Mouse (Mus musculus): ENCODE measurements around the gene Klk11. TPM values are rescaled to one million over a fixed set of nuclear protein-coding genes. Genes with fewer than 3 reads are reported as not detected.

Gene Klk11
- polyA plus RNA-seq, 1 experiment from 2014 or later = not detected

- no peak overlapping the region for H3K4me3 ChIP-seq (ENCODE audit: low read depth, low read length)
Observed at GRCm38 (mm10) chr7:43799876-43800275, 25.5 kb downstream of the Klk11 start.

GRCm38 (mm10) chr7:43810994-43811393 is 36.6 kb downstream of the Klk11 start, which contains the start of gene Klk7:
Klk7 (plus strand) TSS chr7:43811294.
- H3K4me1 ChIP-seq (replicated peaks; ENCODE audit: control insufficient read depth, insufficient read depth, low read length) = no peaks in the 10 kb centered on the region
- no peak within 1 kb of the TSS for H3K4me2 ChIP-seq (replicated peaks; ENCODE audit: low read depth, low read length)
- H3K36me3 ChIP-seq (ENCODE audit: control insufficient read depth, insufficient read depth, low read length) = no peaks in the 10 kb centered on the region
- no peak within 1 kb of the TSS for H3K4me3 ChIP-seq (ENCODE audit: low read depth, low read length)
- 46% methylated on average over 5 of the region's 5 CpGs for WGBS
- no peaks in the 10 kb centered on the region for H3K27me3 ChIP-seq (ENCODE audit: control insufficient read depth, insufficient read depth, low read length)
- H3K27ac ChIP-seq (ENCODE audit: low read depth, low read length) = no peak within 1 kb of the TSS
- no peak for DNase-seq (ENCODE audit: low spot score)
- H3K9ac ChIP-seq (ENCODE audit: low read depth, low read length) = no peak within 1 kb of the TSS
- no peaks in the 10 kb centered on the region for H3K9me3 ChIP-seq (ENCODE audit: control insufficient read depth, low read length)
- no peak for ATAC-seq (ENCODE audit: low FRiP score)

More at GRCm38 (mm10) chr7:43799876-43800275, 25.5 kb downstream of the Klk11 start:
- no peak for DNase-seq (ENCODE audit: low spot score)
- Histone ChIP-seq H3K9ac (ENCODE audit: low read depth, low read length) (no peak overlapping the region), H3K4me2 (replicated peaks; ENCODE audit: low read depth, low read length) (no peak overlapping the region), H3K9me3 (ENCODE audit: control insufficient read depth, low read length) (no peaks in the 10 kb centered on the region), H3K27ac (ENCODE audit: low read depth, low read length) (no peak overlapping the region), H3K36me3 (ENCODE audit: control insufficient read depth, insufficient read depth, low read length) (no peaks in the 10 kb centered on the region), H3K27me3 (ENCODE audit: control insufficient read depth, insufficient read depth, low read length) (peaks cover 16% of the 10 kb centered on the region), H3K4me1 (replicated peaks; ENCODE audit: control insufficient read depth, insufficient read depth, low read length) (no peaks in the 10 kb centered on the region)
- ATAC-seq (ENCODE audit: low FRiP score) = no peak
- WGBS = 74% methylated on average over 7 of the region's 7 CpGs

GRCm38 (mm10) chr7:43815211-43815610 is 40.8 kb downstream of the Klk11 start:
- H3K27ac ChIP-seq (ENCODE audit: low read depth, low read length) = no peak overlapping the region
- H3K4me1 ChIP-seq (replicated peaks; ENCODE audit: control insufficient read depth, insufficient read depth, low read length) = no peaks in the 10 kb centered on the region
- no peak overlapping the region for H3K4me2 ChIP-seq (replicated peaks; ENCODE audit: low read depth, low read length)
- H3K4me3 ChIP-seq (ENCODE audit: low read depth, low read length) = no peak overlapping the region
- ATAC-seq (ENCODE audit: low FRiP score) = no peak
- no peaks in the 10 kb centered on the region for H3K36me3 ChIP-seq (ENCODE audit: control insufficient read depth, insufficient read depth, low read length)
- H3K27me3 ChIP-seq (ENCODE audit: control insufficient read depth, insufficient read depth, low read length) = no peaks in the 10 kb centered on the region
- 89% methylated on average over 7 of the region's 7 CpGs for WGBS
- DNase-seq (ENCODE audit: low spot score) = no peak
- no peak overlapping the region for H3K9ac ChIP-seq (ENCODE audit: low read depth, low read length)
- no peaks in the 10 kb centered on the region for H3K9me3 ChIP-seq (ENCODE audit: control insufficient read depth, low read length)

- no peak for ATAC-seq (ENCODE audit: low FRiP score)
- Histone ChIP-seq H3K36me3 (ENCODE audit: control insufficient read depth, insufficient read depth, low read length) (no peaks in the 10 kb centered on the region), H3K9me3 (ENCODE audit: control insufficient read depth, low read length) (no peaks in the 10 kb centered on the region), H3K4me1 (replicated peaks; ENCODE audit: control insufficient read depth, insufficient read depth, low read length) (no peaks in the 10 kb centered on the region), H3K4me3 (ENCODE audit: low read depth, low read length) (no peak overlapping the region), H3K27me3 (ENCODE audit: control insufficient read depth, insufficient read depth, low read length) (no peaks in the 10 kb centered on the region), H3K9ac (ENCODE audit: low read depth, low read length) (no peak overlapping the region), H3K27ac (ENCODE audit: low read depth, low read length) (no peak overlapping the region), H3K4me2 (replicated peaks; ENCODE audit: low read depth, low read length) (no peak overlapping the region)
- DNase-seq (ENCODE audit: low spot score) = no peak
Observed at GRCm38 (mm10) chr7:43816746-43817145, 42.3 kb downstream of the Klk11 start.

- no peaks in the 10 kb centered on the region for H3K4me1 ChIP-seq (replicated peaks; ENCODE audit: control insufficient read depth, insufficient read depth, low read length)
- no peak overlapping the region for H3K27ac ChIP-seq (ENCODE audit: low read depth, low read length)
- no peak overlapping the region for H3K4me3 ChIP-seq (ENCODE audit: low read depth, low read length)
- ATAC-seq (ENCODE audit: low FRiP score) (no peak), DNase-seq (ENCODE audit: low spot score) (no peak)
- no peak overlapping the region for H3K4me2 ChIP-seq (replicated peaks; ENCODE audit: low read depth, low read length)
- no peaks in the 10 kb centered on the region for H3K27me3 ChIP-seq (ENCODE audit: control insufficient read depth, insufficient read depth, low read length)
- H3K9me3 ChIP-seq (ENCODE audit: control insufficient read depth, low read length) = no peaks in the 10 kb centered on the region
- WGBS = 89% methylated on average over 7 of the region's 7 CpGs
- no peaks in the 10 kb centered on the region for H3K36me3 ChIP-seq (ENCODE audit: control insufficient read depth, insufficient read depth, low read length)
- H3K9ac ChIP-seq (ENCODE audit: low read depth, low read length) = no peak overlapping the region
Observed at GRCm38 (mm10) chr7:43821581-43821980, 47.2 kb downstream of the Klk11 start.

GRCm38 (mm10) chr7:43824199-43824598 is 49.8 kb downstream of the Klk11 start, which contains the start of gene Klk6:
Klk6 (plus strand) TSS chr7:43824499.
- no peak for DNase-seq (ENCODE audit: low spot score)
- no peak for ATAC-seq (ENCODE audit: low FRiP score)
- H3K27me3 ChIP-seq (ENCODE audit: control insufficient read depth, insufficient read depth, low read length) = no peaks in the 10 kb centered on the region
- WGBS = 78% methylated on average over 10 of the region's 10 CpGs
- no peak within 1 kb of the TSS for H3K4me3 ChIP-seq (ENCODE audit: low read depth, low read length)
- H3K36me3 ChIP-seq (ENCODE audit: control insufficient read depth, insufficient read depth, low read length) = no peaks in the 10 kb centered on the region
- H3K9ac ChIP-seq (ENCODE audit: low read depth, low read length) = no peak within 1 kb of the TSS
- H3K4me1 ChIP-seq (replicated peaks; ENCODE audit: control insufficient read depth, insufficient read depth, low read length) = no peaks in the 10 kb centered on the region
- H3K27ac ChIP-seq (ENCODE audit: low read depth, low read length) = no peak within 1 kb of the TSS
- no peak within 1 kb of the TSS for H3K4me2 ChIP-seq (replicated peaks; ENCODE audit: low read depth, low read length)
- H3K9me3 ChIP-seq (ENCODE audit: control insufficient read depth, low read length) = no peaks in the 10 kb centered on the region

GRCm38 (mm10) chr7:43826056-43826455 is 51.7 kb downstream of the Klk11 start:
- Histone ChIP-seq H3K27ac (ENCODE audit: low read depth, low read length) (no peak overlapping the region), H3K4me2 (replicated peaks; ENCODE audit: low read depth, low read length) (no peak overlapping the region), H3K9me3 (ENCODE audit: control insufficient read depth, low read length) (no peaks in the 10 kb centered on the region), H3K4me3 (ENCODE audit: low read depth, low read length) (no peak overlapping the region), H3K9ac (ENCODE audit: low read depth, low read length) (no peak overlapping the region), H3K27me3 (ENCODE audit: control insufficient read depth, insufficient read depth, low read length) (no peaks in the 10 kb centered on the region), H3K4me1 (replicated peaks; ENCODE audit: control insufficient read depth, insufficient read depth, low read length) (no peaks in the 10 kb centered on the region), H3K36me3 (ENCODE audit: control insufficient read depth, insufficient read depth, low read length) (no peaks in the 10 kb centered on the region)
- 90% methylated on average over 5 of the region's 5 CpGs for WGBS
- no peak for DNase-seq (ENCODE audit: low spot score)
- no peak for ATAC-seq (ENCODE audit: low FRiP score)

- Histone ChIP-seq H3K36me3 (ENCODE audit: control insufficient read depth, insufficient read depth, low read length) (no peaks in the 10 kb centered on the region), H3K4me1 (replicated peaks; ENCODE audit: control insufficient read depth, insufficient read depth, low read length) (no peaks in the 10 kb centered on the region), H3K27ac (ENCODE audit: low read depth, low read length) (no peak overlapping the region), H3K4me2 (replicated peaks; ENCODE audit: low read depth, low read length) (no peak overlapping the region), H3K9ac (ENCODE audit: low read depth, low read length) (no peak overlapping the region), H3K27me3 (ENCODE audit: control insufficient read depth, insufficient read depth, low read length) (no peaks in the 10 kb centered on the region), H3K9me3 (ENCODE audit: control insufficient read depth, low read length) (no peaks in the 10 kb centered on the region), H3K4me3 (ENCODE audit: low read depth, low read length) (no peak overlapping the region)
- ATAC-seq (ENCODE audit: low FRiP score) (no peak), DNase-seq (ENCODE audit: low spot score) (no peak)
- WGBS = 83% methylated on average over 4 of the region's 4 CpGs
Observed at GRCm38 (mm10) chr7:43827706-43828105, 53.3 kb downstream of the Klk11 start.
